Mouse (Mus musculus) midbrain, embryonic 12.5 days (tissue): ENCODE data around the gene Gabbr2. TPM values are rescaled to one million over a fixed set of nuclear protein-coding genes. Genes with fewer than 3 reads are reported as not detected.

ENCODE experiments used
- ATAC-seq: fragments of 200-750 bp; cut with Nextera tagmentation; 2 replicates; pipeline ENCODE4 v1.8.0; 2017; ENCODE audit warnings: low read depth, moderate TSS enrichment, moderate library complexity; ENCODE audit not compliant: low FRiP score
- H3K27ac ChIP-seq: fragments of 300-500 bp; sonication (generic); replicated peaks from 2 replicates; pipeline ENCODE4 v1.5.1; 2016; ENCODE audit warnings: mild to moderate bottlenecking
- H3K27me3 ChIP-seq: fragments of 300-500 bp; sonication (generic); 2 replicates; pipeline ENCODE4 v1.6.1; 2016; ENCODE audit warnings: mild to moderate bottlenecking
- H3K36me3 ChIP-seq: fragments of 300-500 bp; sonication (generic); 2 replicates; pipeline ENCODE4 v1.6.1; 2016
- H3K4me1 ChIP-seq: fragments of 300-500 bp; sonication (generic); 2 replicates; pipeline ENCODE4 v1.6.1; 2016
- H3K4me2 ChIP-seq: fragments of 300-500 bp; sonication (generic); replicated peaks from 2 replicates; pipeline ENCODE4 v1.6.1; 2016; ENCODE audit warnings: mild to moderate bottlenecking, moderate library complexity
- H3K4me3 ChIP-seq: fragments of 300-500 bp; sonication (generic); 2 replicates; pipeline ENCODE4 v1.5.1; 2016; ENCODE audit warnings: mild to moderate bottlenecking
- H3K9ac ChIP-seq: fragments of 300-500 bp; sonication (generic); replicated peaks from 2 replicates; pipeline ENCODE4 v1.6.1; 2016; ENCODE audit warnings: mild to moderate bottlenecking, moderate library complexity
- H3K9me3 ChIP-seq: fragments of 300-500 bp; sonication (generic); 2 replicates; pipeline ENCODE4 v1.6.1; 2016; ENCODE audit warnings: mild to moderate bottlenecking
- WGBS: fragments of 180-500 bp; shearing (Covaris S2); methylation state at CpG from one replicate; pipeline ENCODE4 v1.1.7; 2016; 5-methylcytosine and 5-hydroxymethylcytosine counted together
- polyA plus RNA-seq: library from polyadenylated mRNA; unstranded; fragments of >200 nt; fragmentation: Nextera tagmentation; extraction: Ambion mirVana; gene quantifications from 2 replicates; pipeline ENCODE4 v1.2.1, GENCODE M21; 2016

Gabbr2 gene
- polyA plus RNA-seq, 1 experiment from 2014 or later: 0.69 TPM

DNA sequence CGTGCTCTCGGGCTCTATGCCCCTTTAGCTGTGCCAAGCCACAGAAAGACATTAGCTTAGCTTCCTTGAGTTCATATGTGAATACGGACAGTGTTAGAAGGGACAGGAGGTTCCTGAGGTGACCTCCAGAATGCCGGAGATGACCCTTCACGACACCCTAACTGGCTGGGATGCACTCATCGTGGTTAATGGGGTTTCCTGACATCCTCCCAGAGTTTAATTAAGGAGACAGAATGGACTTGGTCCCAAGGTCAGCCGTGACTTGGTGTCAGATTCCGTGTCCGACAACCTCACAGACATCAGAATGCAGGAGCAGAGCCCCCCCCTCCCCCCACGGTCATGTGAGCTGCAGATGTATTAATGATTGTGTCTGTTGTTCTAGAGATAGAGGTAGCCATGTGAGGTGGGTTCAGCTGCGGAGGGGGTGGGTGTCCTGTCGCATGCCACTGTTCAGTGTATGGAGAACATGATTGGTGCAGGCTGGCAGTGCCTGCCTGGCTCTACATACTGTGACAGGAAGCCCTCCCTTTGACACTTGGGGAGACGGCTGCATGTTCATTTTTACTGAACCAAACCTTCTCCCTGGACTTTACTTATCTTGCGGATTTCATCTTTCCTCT lies 303.4 kb downstream of the Gabbr2 start:
- Histone ChIP-seq H3K9ac (no peak overlapping the region), H3K4me2 (no peak overlapping the region), H3K9me3 (no peaks in the 10 kb centered on the region), H3K4me3 (no peak overlapping the region), H3K4me1 (no peaks in the 10 kb centered on the region), H3K27ac (no peak overlapping the region), H3K27me3 (no peaks in the 10 kb centered on the region), H3K36me3 (no peaks in the 10 kb centered on the region)
- WGBS: 82% methylated on average over 14 of the region's 14 CpGs
- no peak for ATAC-seq

GRCm38 (mm10) chr4:46684160-46684559 lies 307.5 kb downstream of the Gabbr2 start:
- no peak overlapping the region for H3K4me3 ChIP-seq
- no peak overlapping the region for H3K27ac ChIP-seq
- no peak overlapping the region for H3K4me2 ChIP-seq
- no peaks in the 10 kb centered on the region for H3K27me3 ChIP-seq
- H3K9me3 ChIP-seq: no peaks in the 10 kb centered on the region
- 60% methylated on average over 6 of the region's 6 CpGs for WGBS
- no peaks in the 10 kb centered on the region for H3K36me3 ChIP-seq
- ATAC-seq: no peak
- H3K4me1 ChIP-seq: no peaks in the 10 kb centered on the region
- H3K9ac ChIP-seq: no peak overlapping the region

DNA sequence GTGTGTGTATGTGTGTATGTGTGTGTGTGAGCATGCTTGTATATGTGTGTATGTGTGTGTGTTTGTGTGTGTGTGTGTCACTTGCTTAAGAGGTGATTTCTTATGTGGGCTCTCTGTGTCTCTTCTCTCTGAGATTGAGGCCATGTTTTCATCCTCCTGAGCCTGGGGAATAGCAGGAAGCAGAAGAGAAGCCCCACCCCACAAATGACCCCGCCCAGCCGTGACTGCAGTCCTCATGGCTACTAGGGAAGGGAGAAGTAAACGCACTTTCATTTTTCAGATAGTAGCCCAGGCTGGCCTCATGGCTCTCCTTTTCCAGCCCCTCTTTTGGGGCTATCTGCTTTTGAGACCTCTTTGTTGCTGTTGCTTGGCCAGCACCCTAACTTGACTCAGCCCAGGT lies 315.0 kb downstream of the Gabbr2 start:
- no peaks in the 10 kb centered on the region for H3K4me1 ChIP-seq
- no peak overlapping the region for H3K9ac ChIP-seq
- no peak overlapping the region for H3K4me3 ChIP-seq
- 88% methylated on average over 3 of the region's 3 CpGs for WGBS
- peaks cover 4% of the 10 kb centered on the region; the same call in 1 of the 2 replicates for H3K9me3 ChIP-seq
- H3K27me3 ChIP-seq: no peaks in the 10 kb centered on the region; the same call in 1 of the 2 replicates
- no peaks in the 10 kb centered on the region for H3K36me3 ChIP-seq
- no peak overlapping the region for H3K27ac ChIP-seq
- ATAC-seq: no peak
- H3K4me2 ChIP-seq: no peak overlapping the region

GRCm38 (mm10) chr4:46675992-46676391 lies 315.7 kb downstream of the Gabbr2 start:
- no peak for ATAC-seq
- Histone ChIP-seq H3K9me3 (peaks cover 4% of the 10 kb centered on the region; the same call in 1 of the 2 replicates), H3K27me3 (no peaks in the 10 kb centered on the region; the same call in 1 of the 2 replicates), H3K4me3 (no peak overlapping the region), H3K36me3 (no peaks in the 10 kb centered on the region), H3K27ac (no peak overlapping the region), H3K4me1 (no peaks in the 10 kb centered on the region), H3K4me2 (no peak overlapping the region), H3K9ac (no peak overlapping the region)
- WGBS: 30% methylated on average over 4 of the region's 4 CpGs

DNA sequence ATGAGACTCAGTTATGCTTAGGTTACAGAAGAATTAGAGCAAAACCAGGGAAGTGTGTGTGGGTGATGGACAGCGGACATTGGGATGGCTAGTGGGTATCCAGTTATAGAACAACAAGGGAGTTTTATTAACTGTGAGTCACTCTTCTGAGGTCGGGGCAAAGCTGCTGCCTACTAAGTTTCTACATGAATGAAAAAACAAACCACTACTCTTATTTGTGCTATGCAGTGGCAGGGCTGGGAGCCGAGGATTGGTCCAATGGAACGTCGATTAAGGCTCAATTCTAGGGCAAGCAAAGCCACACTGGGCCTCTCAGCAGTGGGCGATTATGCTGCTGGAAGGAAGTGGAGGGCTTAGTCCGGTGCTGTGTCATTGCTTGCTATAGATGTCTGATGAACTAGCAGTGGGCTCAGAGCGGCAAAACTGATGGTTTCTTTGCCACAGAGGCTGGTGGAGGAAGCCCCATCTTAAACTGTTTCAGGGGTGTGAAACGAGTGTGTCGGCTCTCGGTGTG lies 316.3 kb downstream of the Gabbr2 start:
- Histone ChIP-seq H3K4me2 (no peak overlapping the region), H3K4me3 (no peak overlapping the region), H3K27me3 (no peaks in the 10 kb centered on the region; the same call in 1 of the 2 replicates), H3K9me3 (peaks cover 4% of the 10 kb centered on the region; the same call in 1 of the 2 replicates), H3K36me3 (no peaks in the 10 kb centered on the region), H3K9ac (no peak overlapping the region), H3K4me1 (no peaks in the 10 kb centered on the region), H3K27ac (no peak overlapping the region)
- WGBS: 63% methylated on average over 11 of the region's 11 CpGs
- no peak for ATAC-seq

DNA sequence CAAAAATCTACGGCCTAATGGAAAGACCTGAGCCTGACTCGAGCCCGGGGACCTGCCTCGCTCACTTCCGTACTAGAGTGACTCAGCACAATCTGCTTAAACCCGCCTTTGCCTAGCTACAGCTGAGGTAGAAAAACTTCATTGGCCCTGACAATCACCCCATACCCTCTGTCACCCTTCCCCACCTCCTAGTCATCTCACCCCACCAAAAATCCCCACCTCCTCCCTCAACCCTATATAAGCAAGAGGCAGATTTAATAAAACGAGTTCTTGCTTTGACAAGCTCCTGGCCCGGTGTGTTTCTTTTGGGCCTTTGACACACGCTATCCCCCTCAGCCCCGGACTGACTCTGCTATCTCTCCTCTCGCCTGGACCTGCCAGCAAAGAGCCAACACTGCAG lies 323.1 kb downstream of the Gabbr2 start:
- Histone ChIP-seq H3K4me2 (no peak overlapping the region), H3K4me3 (no peak overlapping the region), H3K27ac (no peak overlapping the region), H3K4me1 (peaks cover 23% of the 10 kb centered on the region), H3K27me3 (no peaks in the 10 kb centered on the region; the same call in 1 of the 2 replicates), H3K9me3 (peaks cover 4% of the 10 kb centered on the region; the same call in 1 of the 2 replicates), H3K36me3 (no peaks in the 10 kb centered on the region), H3K9ac (no peak overlapping the region)
- WGBS: 75% methylated on average over 11 of the region's 11 CpGs
- ATAC-seq: no peak

DNA sequence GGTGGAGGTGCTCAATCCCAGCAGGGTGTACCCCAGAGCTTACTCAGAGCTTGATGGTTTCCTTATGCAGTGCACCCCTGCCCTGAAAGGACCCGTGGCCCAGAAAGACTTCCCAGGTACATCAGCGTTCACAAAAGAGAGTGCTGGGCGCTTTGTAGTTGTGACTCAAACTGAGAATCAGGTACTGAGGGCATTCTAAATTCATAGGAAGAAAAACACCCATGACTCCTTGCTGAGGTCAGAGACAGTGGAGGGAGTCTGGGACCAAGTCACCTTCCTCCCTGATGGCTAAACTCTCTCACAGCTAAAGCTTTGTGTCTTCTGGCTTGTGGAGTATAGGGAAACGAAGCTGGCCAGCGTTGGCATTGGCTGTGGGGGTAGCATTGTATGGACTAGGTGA lies 325.3 kb downstream of the Gabbr2 start:
- 58% methylated on average over 5 of the region's 5 CpGs for WGBS
- no peak overlapping the region for H3K27ac ChIP-seq

DNA sequence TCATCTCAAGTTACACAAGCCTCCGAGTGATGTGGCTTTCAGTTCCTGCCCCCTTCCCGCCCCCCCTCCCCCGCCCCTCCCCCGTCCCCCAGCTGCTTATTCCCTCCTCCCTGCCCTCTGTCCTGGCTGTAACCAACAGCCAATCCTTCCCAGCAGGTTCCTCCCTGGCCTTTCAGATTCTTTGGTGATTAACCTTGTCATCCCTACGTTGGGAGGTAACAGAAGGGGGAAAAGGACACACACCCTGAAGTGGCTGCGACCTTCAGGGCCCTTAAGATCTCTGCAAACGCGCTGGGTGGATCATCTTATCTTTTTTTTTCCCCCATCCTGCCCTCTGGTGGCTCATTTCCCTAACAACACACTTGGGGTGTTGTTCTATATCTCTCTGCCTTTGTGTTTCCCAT lies 326.3 kb downstream of the Gabbr2 start:
- peaks cover 6% of the 10 kb centered on the region for H3K27me3 ChIP-seq
- no peak for ATAC-seq
- H3K9ac ChIP-seq: no peak overlapping the region
- H3K27ac ChIP-seq: 0 out of 2 replicates have a peak overlapping the region, but pooled peaks have one; percentile 40
- H3K4me3 ChIP-seq: no peak overlapping the region
- H3K9me3 ChIP-seq: 0 out of 2 replicates have a peak, but pooled peaks cover 3% of the 10 kb centered on the region
- WGBS: 2% methylated on average over 6 of the region's 8 CpGs
- H3K36me3 ChIP-seq: no peaks in the 10 kb centered on the region
- H3K4me2 ChIP-seq: peak overlapping the region; percentile 62
- peaks cover 24% of the 10 kb centered on the region for H3K4me1 ChIP-seq

More for the DNA sequence above, 325.3 kb downstream of the Gabbr2 start:
- no peak overlapping the region for H3K4me2 ChIP-seq
- H3K9me3 ChIP-seq: no peaks in the 10 kb centered on the region
- peaks cover 6% of the 10 kb centered on the region for H3K27me3 ChIP-seq
- ATAC-seq: no peak
- H3K4me3 ChIP-seq: no peak overlapping the region
- no peak overlapping the region for H3K9ac ChIP-seq
- peaks cover 24% of the 10 kb centered on the region for H3K4me1 ChIP-seq
- no peaks in the 10 kb centered on the region for H3K36me3 ChIP-seq

- H3K27me3 ChIP-seq: peaks cover 6% of the 10 kb centered on the region
- H3K27ac ChIP-seq: peak overlapping the region; percentile 89
- H3K4me2 ChIP-seq: peak overlapping the region; percentile 62
- peaks cover 24% of the 10 kb centered on the region for H3K4me1 ChIP-seq
- no peaks in the 10 kb centered on the region for H3K36me3 ChIP-seq
- 0 out of 2 replicates have a peak, but pooled peaks cover 3% of the 10 kb centered on the region for H3K9me3 ChIP-seq
- peak; percentile 91 for ATAC-seq
- peak overlapping the region; percentile 40 for H3K4me3 ChIP-seq
- 4% methylated on average over 34 of the region's 34 CpGs for WGBS
- H3K9ac ChIP-seq: peak overlapping the region; percentile 67
These were observed 327.3 kb downstream of the Gabbr2 start for GRCm38 (mm10) chr4:46664123-46665009.

DNA sequence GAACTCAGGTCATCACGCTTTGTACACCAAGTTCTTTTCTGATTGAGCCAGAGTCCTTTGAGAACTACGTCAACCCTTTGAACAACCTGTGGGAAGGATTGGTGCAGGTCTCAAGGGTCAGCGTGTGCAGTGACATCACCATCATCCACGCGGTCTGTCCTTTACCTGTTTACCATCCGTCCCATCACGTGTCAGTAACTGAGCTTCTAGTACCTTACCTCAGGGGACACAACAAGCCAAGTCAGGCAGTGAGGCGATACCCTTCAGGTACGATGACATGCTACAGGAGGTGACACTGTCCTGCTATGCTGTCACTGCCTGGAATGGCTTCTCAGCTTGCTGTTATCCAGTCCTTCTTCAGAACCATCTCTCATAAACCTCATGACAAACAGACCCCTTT lies 330.2 kb downstream of the Gabbr2 start:
- H3K27me3 ChIP-seq: peaks cover 6% of the 10 kb centered on the region; the same call in 1 of the 2 replicates
- H3K9me3 ChIP-seq: 0 out of 2 replicates have a peak, but pooled peaks cover 3% of the 10 kb centered on the region
- 82% methylated on average over 9 of the region's 9 CpGs for WGBS
- no peaks in the 10 kb centered on the region for H3K36me3 ChIP-seq
- H3K9ac ChIP-seq: no peak overlapping the region
- no peak for ATAC-seq
- no peak overlapping the region for H3K4me3 ChIP-seq
- no peak overlapping the region for H3K4me2 ChIP-seq
- no peak overlapping the region for H3K27ac ChIP-seq
- peaks cover 17% of the 10 kb centered on the region for H3K4me1 ChIP-seq

DNA sequence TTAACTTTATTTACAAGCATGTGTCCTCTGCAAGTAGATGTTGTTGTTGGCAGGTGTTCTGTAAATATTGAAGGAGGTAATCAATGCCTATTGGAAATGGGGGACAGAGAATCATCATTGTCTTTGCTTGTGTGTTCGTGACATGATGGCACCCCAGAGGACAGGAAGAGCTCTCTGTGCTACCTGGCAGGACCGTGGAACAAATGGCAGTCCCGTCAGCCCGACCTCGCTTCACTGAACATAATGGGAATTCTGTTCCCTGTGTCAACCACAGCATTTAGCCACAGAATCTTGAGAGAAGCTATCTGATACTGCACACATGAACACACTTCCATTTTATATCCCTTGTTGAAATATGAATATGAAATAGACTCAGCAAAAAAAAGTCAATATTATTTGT lies 332.7 kb downstream of the Gabbr2 start:
- Histone ChIP-seq H3K4me1 (peaks cover 5% of the 10 kb centered on the region), H3K36me3 (no peaks in the 10 kb centered on the region), H3K4me2 (no peak overlapping the region), H3K9me3 (0 out of 2 replicates have a peak, but pooled peaks cover 3% of the 10 kb centered on the region), H3K27me3 (peaks cover 10% of the 10 kb centered on the region), H3K4me3 (no peak overlapping the region), H3K27ac (no peak overlapping the region), H3K9ac (no peak overlapping the region)
- no peak for ATAC-seq
- 71% methylated on average over 5 of the region's 5 CpGs for WGBS

- H3K9me3 ChIP-seq: 0 out of 2 replicates have a peak, but pooled peaks cover 3% of the 10 kb centered on the region
- H3K27ac ChIP-seq: no peak overlapping the region
- WGBS: 10% methylated on average over 5 of the region's 5 CpGs
- H3K4me2 ChIP-seq: no peak overlapping the region
- no peaks in the 10 kb centered on the region for H3K36me3 ChIP-seq
- no peak overlapping the region for H3K9ac ChIP-seq
- no peak for ATAC-seq
- no peaks in the 10 kb centered on the region for H3K4me1 ChIP-seq
- no peak overlapping the region for H3K4me3 ChIP-seq
- H3K27me3 ChIP-seq: peaks cover 17% of the 10 kb centered on the region
These were observed 334.6 kb downstream of the Gabbr2 start for GRCm38 (mm10) chr4:46657116-46657515.
